Mouse (Mus musculus) kidney, adult 18-20 months (tissue): Measurements from ENCODE around the gene Snapin.

ENCODE experiments used
- DNase-seq: peaks from one replicate; pipeline ENCODE4 v3.0.0; 2021

Gene Snapin

DNA sequence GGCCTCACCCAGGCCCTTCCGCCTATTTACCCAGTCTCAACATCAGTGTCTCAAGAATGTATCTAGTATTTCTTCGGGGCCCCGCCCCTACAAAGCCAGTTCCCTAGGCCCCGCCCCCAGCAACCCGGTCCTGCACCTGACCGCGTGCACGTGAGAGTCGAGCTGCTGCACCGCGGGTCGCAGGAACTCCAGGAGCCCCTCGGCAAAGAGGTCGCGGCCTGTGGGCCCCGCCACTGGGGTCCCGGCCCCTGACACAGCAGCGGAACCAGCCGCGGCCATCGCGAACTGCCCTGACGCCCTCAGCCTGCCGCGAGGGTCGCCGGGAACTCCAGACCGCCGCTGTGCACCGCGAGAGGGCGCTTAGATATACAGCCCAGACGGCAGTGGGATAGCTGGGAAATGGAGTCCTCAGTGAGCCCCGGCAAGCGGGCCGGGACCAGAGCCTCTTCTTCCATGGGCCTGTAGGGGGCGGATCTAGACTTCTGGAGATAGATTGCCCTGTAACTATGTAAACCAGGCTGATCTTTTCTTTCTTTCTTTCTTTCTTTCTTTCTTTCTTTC lies at the start of gene Snapin:
TSS of gene Snapin (minus strand) at position 338 of the 561 bp plus-strand sequence.
- DNase-seq, result peak; percentile 99

- DNase-seq, result no peak
These were observed 47.1 kb upstream of the Snapin start for GRCm38 (mm10) chr3:90537905-90538296.

DNA sequence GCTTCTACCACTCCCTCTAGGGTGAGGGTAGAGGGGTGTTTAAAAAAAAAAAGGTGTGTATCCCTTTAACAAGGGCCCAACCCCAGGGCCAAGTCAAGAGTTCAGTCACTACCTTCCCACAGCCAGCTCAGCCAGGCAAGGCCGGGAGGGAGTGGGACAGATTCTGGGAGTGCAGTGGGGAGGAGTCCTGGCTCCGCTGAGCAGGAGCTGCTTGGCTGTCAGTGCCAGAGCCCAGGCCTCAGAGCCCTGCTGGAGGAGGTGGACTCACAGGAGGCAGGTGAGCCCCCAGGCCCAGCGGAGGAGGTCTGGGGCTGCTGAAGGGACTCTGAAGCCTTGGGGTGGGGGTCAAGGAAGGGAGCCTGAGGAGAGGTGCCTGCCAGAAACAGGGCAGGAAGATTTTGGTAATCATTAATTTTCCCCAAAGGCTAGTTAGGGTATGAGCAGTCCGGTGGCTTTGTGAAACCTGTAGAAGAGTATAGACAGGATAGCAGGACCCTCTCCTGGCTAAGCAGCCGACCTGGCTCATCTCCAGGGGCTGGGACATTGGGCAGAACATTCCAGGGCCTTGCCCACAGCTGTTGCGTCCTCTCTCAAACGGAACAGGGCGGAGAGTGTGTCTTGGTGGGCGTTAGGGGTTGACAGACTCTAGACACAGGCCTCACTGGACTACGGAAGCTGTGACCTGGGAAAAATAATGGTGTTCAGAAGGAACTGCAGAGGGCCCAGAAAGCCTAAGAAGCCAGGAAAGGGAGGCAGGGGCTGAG lies 46.5 kb upstream of the Snapin start, which contains the start of gene S100a16:
TSS of gene S100a16 (plus strand) at position 114 of the 764 bp plus-strand sequence.
- DNase-seq, result peak; percentile 87

DNA sequence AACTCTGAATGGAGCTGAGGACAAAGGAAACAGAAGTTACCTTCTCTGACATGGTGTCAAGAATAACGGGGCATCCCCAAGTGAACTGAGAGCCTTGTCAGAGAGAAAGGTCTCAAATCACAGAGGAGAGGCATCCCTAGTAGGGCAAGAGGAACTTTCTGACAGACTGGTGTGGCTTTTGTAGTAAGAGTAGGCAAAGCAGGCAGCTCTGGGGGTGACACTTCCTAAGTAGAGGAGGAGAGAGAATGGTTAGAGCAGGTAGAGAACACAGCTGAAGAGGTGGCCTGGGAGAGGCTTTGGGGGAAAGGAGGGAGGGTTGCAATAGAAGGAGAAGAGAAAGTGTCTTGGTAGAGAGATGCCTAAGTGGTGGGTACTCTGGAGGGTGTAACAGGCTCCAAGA lies 44.6 kb upstream of the Snapin start:
- DNase-seq, result no peak

GRCm38 (mm10) chr3:90531713-90532112 lies 40.9 kb upstream of the Snapin start:
- DNase-seq, result no peak

DNA sequence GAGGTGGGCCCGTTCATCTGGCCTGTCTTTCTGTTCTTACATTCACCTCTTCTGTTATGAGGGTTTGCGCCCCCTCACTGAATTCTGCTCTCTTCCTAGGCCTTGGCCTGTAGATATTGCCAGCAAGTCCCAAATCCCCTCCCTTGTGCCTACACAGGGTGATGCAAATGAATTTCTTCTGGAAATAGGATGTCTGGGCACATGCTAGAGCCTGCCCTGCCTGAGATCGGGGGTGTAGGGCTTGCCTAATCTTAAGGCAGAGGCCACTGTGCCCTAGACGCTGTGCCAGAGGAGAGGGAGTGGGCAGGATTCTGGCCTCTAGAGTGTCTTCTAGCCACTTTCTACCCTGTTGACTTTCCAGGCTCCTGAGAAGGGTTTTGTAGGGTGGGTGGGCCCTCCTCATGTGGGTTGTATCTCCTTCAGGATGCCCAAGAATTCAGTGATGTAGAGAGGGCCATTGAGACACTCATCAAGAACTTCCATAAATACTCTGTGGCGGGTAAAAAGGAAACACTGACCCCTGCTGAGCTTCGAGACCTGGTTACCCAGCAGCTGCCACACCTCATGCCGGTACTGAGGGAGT lies 36.5 kb upstream of the Snapin start:
- DNase-seq, result no peak

- no peak for DNase-seq
These were observed 35.7 kb upstream of the Snapin start, which contains the start of gene S100a14 for GRCm38 (mm10) chr3:90526580-90526979. TSS of gene S100a14 (plus strand) at chr3:90526856.

- DNase-seq, result no peak
These were observed 35.2 kb upstream of the Snapin start for GRCm38 (mm10) chr3:90526076-90526475.

GRCm38 (mm10) chr3:90525421-90525820 lies 34.6 kb upstream of the Snapin start:
- peak; percentile 45 for DNase-seq

GRCm38 (mm10) chr3:90517711-90518110 lies 26.9 kb upstream of the Snapin start:
- DNase-seq, result no peak

- DNase-seq, result no peak
These were observed 25.0 kb upstream of the Snapin start for GRCm38 (mm10) chr3:90515789-90516188.

DNA sequence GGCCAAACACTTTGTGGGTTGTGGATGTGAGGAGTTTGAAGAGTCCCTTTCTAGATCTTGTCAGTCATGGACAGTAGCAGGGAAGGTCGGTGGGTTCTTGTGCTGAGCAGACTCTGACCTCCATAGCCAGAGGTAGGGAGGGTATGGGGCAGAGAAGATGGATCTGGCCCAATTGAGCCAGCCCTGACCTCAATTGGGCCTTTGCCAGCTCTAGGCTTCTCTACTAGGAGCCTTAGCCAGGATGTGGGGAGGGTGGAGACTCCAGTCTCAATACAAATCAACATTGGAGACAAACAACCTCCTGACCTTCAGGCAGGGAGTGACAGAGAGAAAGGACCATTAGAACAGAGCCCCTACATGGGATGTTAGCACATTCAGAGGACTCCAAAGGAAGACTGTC lies 24.4 kb upstream of the Snapin start:
- peak; percentile 55 for DNase-seq

GRCm38 (mm10) chr3:90514691-90515090 lies 23.9 kb upstream of the Snapin start:
- peak; percentile 77 for DNase-seq

DNA sequence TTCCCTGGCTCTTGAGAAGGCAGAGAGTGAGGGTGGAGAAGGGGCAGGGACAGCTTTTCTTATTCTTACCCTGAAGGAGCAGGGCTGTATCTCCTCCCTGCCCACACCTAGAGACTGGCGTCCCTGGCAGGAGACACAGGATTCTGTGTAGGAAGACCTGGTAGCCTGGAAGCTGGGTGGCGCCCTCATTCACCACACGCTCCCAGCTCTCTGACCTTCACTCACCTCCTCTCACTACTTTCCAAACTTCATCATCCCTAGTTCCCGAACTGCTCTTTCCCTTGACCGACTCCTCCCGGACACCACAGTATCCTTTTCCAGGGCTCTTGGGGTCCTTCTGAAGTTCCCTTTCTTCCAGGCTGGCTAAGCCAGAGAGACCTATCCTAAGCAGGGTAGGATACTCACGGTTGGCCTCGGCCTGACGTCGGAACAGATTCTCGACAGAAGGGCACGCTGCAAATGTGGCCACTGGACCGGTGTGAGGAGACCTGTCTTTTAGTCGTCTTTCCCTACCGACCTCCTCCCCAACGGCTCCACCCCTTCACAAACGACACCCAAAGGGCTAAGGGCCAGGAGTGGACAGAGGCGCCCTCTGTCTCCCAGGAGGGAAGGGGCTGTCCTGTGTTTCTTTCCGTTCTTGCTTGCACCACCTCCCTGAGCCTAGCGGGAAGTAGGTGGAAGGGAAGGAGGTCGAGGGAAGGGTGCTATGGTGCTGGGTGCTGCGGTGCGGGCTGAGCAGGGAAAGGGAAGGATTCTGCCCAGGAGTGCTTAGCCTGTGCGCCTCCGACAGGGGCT lies 23.2 kb upstream of the Snapin start, which contains the start of the genes S100a1 and S100a13:
TSS of gene S100a1 (minus strand) at position 597 of the 795 bp plus-strand sequence.
TSS of gene S100a13 (plus strand) at position 640 of the 795 bp plus-strand sequence.
- DNase-seq, result peak; percentile 86

DNA sequence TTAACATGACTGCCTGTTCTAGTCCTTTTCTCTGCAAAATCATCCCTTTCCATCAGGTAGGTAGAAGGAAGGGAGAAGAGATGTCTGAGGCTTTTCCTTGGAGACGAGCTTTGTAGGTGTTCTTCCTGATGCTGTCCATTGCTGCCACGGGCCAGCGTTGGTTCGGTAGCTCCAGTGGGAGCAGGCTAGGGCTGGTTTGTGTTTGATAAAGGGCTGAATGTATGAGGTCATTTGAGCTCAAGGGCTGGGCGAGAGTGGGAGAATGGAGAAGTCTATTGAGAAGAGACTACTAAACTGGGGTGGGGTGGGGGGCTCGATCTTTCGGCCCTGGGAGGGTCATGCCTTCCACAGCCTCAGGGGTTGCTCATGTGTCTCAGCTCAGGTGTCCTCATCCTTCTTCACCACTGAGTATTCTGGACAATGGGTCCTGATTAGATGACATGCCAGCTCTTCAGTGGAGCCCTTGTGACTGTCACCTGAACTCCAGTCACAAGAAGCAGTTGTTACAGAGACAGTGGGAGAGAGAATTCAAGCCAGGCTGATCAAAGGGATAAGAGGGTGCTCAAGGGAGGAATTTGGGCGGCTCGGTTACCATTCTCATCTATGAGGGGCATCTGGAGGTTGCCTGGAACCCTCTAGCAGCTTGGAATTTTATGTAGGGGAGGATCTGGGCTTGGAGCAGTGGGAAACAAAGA lies 22.3 kb upstream of the Snapin start:
- no peak for DNase-seq

- no peak for DNase-seq
These were observed 21.4 kb upstream of the Snapin start for GRCm38 (mm10) chr3:90512276-90512675.

DNA sequence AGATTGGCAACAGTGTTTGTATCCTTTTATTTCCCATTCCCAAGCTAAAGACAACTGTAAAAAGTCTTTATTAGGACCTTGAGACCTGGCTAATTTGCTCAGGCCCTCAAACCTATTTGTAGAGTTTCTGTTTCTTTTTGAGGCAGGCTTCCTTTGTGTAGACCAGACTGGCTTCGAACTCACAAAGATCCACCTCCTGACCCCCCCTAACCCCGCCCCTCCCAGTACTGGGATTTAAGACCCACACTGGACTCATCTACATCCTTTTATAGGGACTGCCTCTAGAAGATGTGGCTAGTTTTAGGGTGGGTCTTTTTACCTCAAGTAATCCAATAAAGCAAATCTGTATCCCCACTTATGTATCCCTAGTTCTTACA lies 18.9 kb upstream of the Snapin start:
- no peak for DNase-seq

GRCm38 (mm10) chr3:90508950-90509746 lies 18.3 kb upstream of the Snapin start, which contains the start of gene Chtop:
TSS of gene Chtop (minus strand) at chr3:90509498.
- DNase-seq, result peak; percentile 100

DNA sequence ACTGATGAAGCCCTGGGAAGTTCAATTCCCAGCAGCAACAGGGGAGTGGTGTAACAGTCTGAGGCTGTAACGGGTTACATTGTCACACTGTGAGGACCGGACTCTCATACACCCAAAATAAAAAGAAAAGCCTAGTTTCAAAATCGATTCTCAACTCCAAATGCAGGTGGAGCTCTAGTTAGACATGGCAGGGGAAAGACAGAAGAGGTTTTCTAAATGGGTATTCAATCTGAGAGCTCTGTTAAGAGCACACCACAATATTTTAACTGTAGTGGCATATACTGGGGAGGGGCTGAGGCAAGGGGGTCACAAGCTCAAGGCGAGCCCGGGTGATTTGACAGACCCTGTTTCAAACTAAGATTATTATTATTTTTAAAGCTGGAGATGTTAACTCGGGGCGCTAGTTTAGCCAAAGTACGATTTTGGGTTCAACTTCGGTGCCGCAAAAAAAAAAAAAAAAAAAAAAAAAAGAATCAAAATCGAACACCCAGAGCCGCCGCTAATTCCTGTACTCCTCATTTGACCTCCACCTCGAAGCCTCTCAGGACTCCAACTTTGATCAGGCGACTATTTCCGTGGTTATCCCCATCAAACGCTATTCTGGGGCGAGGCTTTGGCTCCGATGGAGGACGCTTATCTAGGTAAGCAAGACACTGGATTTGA lies 17.6 kb upstream of the Snapin start:
- DNase-seq, result no peak

GRCm38 (mm10) chr3:90506362-90506761 lies 15.5 kb upstream of the Snapin start:
- no peak for DNase-seq

- DNase-seq, result no peak
These were observed 14.4 kb upstream of the Snapin start for GRCm38 (mm10) chr3:90505216-90505615.
